Comparison of ENCODE assay signal across 21 mouse cellular contexts in genomic region chr2:66100671-66101351, GRCm38 (mm10). TPM values are rescaled to one million over a fixed set of nuclear protein-coding genes. Genes with fewer than 3 reads are reported as not detected.
DNase-seq lines count a peak whose midpoint lies in the region; ATAC-seq and TF ChIP-seq lines count a peak whose summit lies in the region.
"Had no signal": no experiment of that assay in that cellular context is flagged by ENCODE, and none has a peak within 500 bp of the region (broad histone marks: within the 10 kb centered on the region; RNA-seq: fewer than 3 reads in every experiment).

No protein-coding gene starts in this region.

- ATAC-seq in embryonic facial prominence, embryonic 11.5 days (replicated peaks; ENCODE audit: insufficient number of reproducible peaks, low FRiP score, low TSS enrichment, low read depth) = no peak
- ATAC-seq in midbrain, embryonic 11.5 days (ENCODE audit: low FRiP score) = 0 out of 2 replicates have a peak, but pooled peaks have one; percentile 28
- no peak for ATAC-seq in midbrain, embryonic 15.5 days (replicated peaks)
- ATAC-seq in common myeloid progenitor, adult 5-6 weeks (replicated peaks; ENCODE audit: low read depth, poor library complexity, severe bottlenecking) = 0 out of 2 replicates have a peak, but pooled peaks have one; percentile 36
- ATAC-seq in neural tube, embryonic 13.5 days (ENCODE audit: low read depth) = no peak
- ATAC-seq in liver, embryonic 12.5 days = no peak
- ATAC-seq: forebrain, postnatal 0 days; intestine, postnatal 0 days had no signal

- H3K9me3 ChIP-seq in embryonic facial prominence, embryonic 11.5 days (replicated peaks; ENCODE audit: control insufficient read depth, low read length) = no peaks in the 10 kb centered on the region
- no peaks in the 10 kb centered on the region for H3K9me3 ChIP-seq in embryonic facial prominence, embryonic 10.5 days
- no peaks in the 10 kb centered on the region for H3K9me3 ChIP-seq in midbrain, embryonic 11.5 days (ENCODE audit: control insufficient read depth, low read length)
- H3K9me3 ChIP-seq in midbrain, embryonic 15.5 days = no peaks in the 10 kb centered on the region
- no peaks in the 10 kb centered on the region for H3K9me3 ChIP-seq in neural tube, embryonic 13.5 days
- H3K9me3 ChIP-seq in liver, embryonic 12.5 days (replicated peaks) = no peaks in the 10 kb centered on the region
- H3K9me3 ChIP-seq: forebrain, embryonic 10.5 days; heart, embryonic 10.5 days; hindbrain, embryonic 12.5 days had no signal

- H3K36me3 ChIP-seq in embryonic facial prominence, embryonic 11.5 days (replicated peaks; ENCODE audit: control insufficient read depth, insufficient read depth, low read depth, low read length) = no peaks in the 10 kb centered on the region
- no peaks in the 10 kb centered on the region for H3K36me3 ChIP-seq in embryonic facial prominence, embryonic 10.5 days (replicated peaks)
- H3K36me3 ChIP-seq in midbrain, embryonic 11.5 days (ENCODE audit: control insufficient read depth, insufficient read depth, low read length) = no peaks in the 10 kb centered on the region
- no peaks in the 10 kb centered on the region for H3K36me3 ChIP-seq in midbrain, embryonic 15.5 days (replicated peaks)
- no peaks in the 10 kb centered on the region for H3K36me3 ChIP-seq in neural tube, embryonic 13.5 days
- no peaks in the 10 kb centered on the region for H3K36me3 ChIP-seq in liver, embryonic 12.5 days
- no peaks in the 10 kb centered on the region for H3K36me3 ChIP-seq in thymus, adult 2 months (ENCODE audit: control insufficient read depth, insufficient read depth, low read length)
- H3K36me3 ChIP-seq: forebrain, embryonic 10.5 days; heart, embryonic 10.5 days; hindbrain, embryonic 12.5 days had no signal

- H3K27me3 ChIP-seq in embryonic facial prominence, embryonic 11.5 days (ENCODE audit: control insufficient read depth, insufficient read depth, low read length) = no peaks in the 10 kb centered on the region; the same call in 1 of the 2 replicates
- H3K27me3 ChIP-seq in embryonic facial prominence, embryonic 10.5 days (replicated peaks; ENCODE audit: low read depth, poor library complexity, severe bottlenecking) = peaks cover 17% of the 10 kb centered on the region; the same call in 1 of the 2 replicates
- H3K27me3 ChIP-seq in midbrain, embryonic 11.5 days (ENCODE audit: control insufficient read depth, insufficient read depth, low read length) = no peaks in the 10 kb centered on the region
- peaks cover 4% of the 10 kb centered on the region for H3K27me3 ChIP-seq in midbrain, embryonic 15.5 days (replicated peaks)
- H3K27me3 ChIP-seq in neural tube, embryonic 13.5 days = no peaks in the 10 kb centered on the region
- H3K27me3 ChIP-seq in liver, embryonic 12.5 days (replicated peaks) = no peaks in the 10 kb centered on the region
- H3K27me3 ChIP-seq in thymus, adult 2 months (ENCODE audit: control insufficient read depth, insufficient read depth, low read length) = no peaks in the 10 kb centered on the region
- H3K27me3 ChIP-seq: hindbrain, embryonic 12.5 days had no signal

- no peaks in the 10 kb centered on the region for H3K4me1 ChIP-seq in embryonic facial prominence, embryonic 11.5 days (ENCODE audit: control insufficient read depth, insufficient read depth, low read length)
- H3K4me1 ChIP-seq in embryonic facial prominence, embryonic 10.5 days = peaks cover 14% of the 10 kb centered on the region
- H3K4me1 ChIP-seq in midbrain, embryonic 11.5 days (ENCODE audit: control insufficient read depth, insufficient read depth, low read length) = peaks cover 8% of the 10 kb centered on the region; the same call in 1 of the 2 replicates
- H3K4me1 ChIP-seq in midbrain, embryonic 15.5 days = peaks cover 4% of the 10 kb centered on the region; the same call in 1 of the 2 replicates
- peaks cover 18% of the 10 kb centered on the region for H3K4me1 ChIP-seq in neural tube, embryonic 13.5 days (replicated peaks)
- H3K4me1 ChIP-seq in liver, embryonic 12.5 days = no peaks in the 10 kb centered on the region
- no peaks in the 10 kb centered on the region for H3K4me1 ChIP-seq in thymus, adult 2 months (replicated peaks; ENCODE audit: control insufficient read depth, insufficient read depth, low read length)

- no peak overlapping the region for H3K4me3 ChIP-seq in embryonic facial prominence, embryonic 11.5 days (ENCODE audit: low read depth, low read length)
- no peak overlapping the region for H3K4me3 ChIP-seq in embryonic facial prominence, embryonic 10.5 days
- H3K4me3 ChIP-seq in midbrain, embryonic 11.5 days (ENCODE audit: low read depth, low read length) = no peak overlapping the region
- H3K4me3 ChIP-seq in midbrain, embryonic 15.5 days = no peak overlapping the region
- no peak overlapping the region for H3K4me3 ChIP-seq in neural tube, embryonic 13.5 days
- H3K4me3 ChIP-seq in liver, embryonic 12.5 days = no peak overlapping the region
- no peak overlapping the region for H3K4me3 ChIP-seq in thymus, adult 2 months (ENCODE audit: control insufficient read depth, insufficient read depth, low read length)
- H3K4me3 ChIP-seq: forebrain, embryonic 10.5 days; heart, embryonic 10.5 days; hindbrain, embryonic 12.5 days; left cerebral cortex, adult 2 months had no signal

- TF ChIP-seq POLR2A in thymus, adult 2 months (IDR thresholded peaks at IDR 0.05; ENCODE audit: control insufficient read depth, extremely low read depth, insufficient read depth, low read length, poor library complexity) = no peak

- no peak overlapping the region for H3K9ac ChIP-seq in embryonic facial prominence, embryonic 11.5 days (replicated peaks; ENCODE audit: low read length)
- H3K9ac ChIP-seq in midbrain, embryonic 11.5 days (ENCODE audit: low read length) = no peak overlapping the region
- H3K9ac ChIP-seq in midbrain, embryonic 15.5 days = no peak overlapping the region
- no peak overlapping the region for H3K9ac ChIP-seq in neural tube, embryonic 13.5 days
- H3K9ac ChIP-seq in liver, embryonic 12.5 days = no peak overlapping the region
- H3K9ac ChIP-seq: forebrain, postnatal 0 days; hindbrain, embryonic 12.5 days had no signal

- DNase-seq in embryonic facial prominence, embryonic 11.5 days (ENCODE audit: low spot score) = peak; percentile 48
- DNase-seq in embryonic facial prominence, embryonic 10.5 days (ENCODE audit: low spot score) = no peak
- peak; percentile 81 for DNase-seq in midbrain, embryonic 11.5 days (ENCODE audit: low spot score, missing footprints)
- no peak for DNase-seq in thymus, adult 2 months
- DNase-seq: adrenal gland, adult 8-10 months; cerebellum, adult 9-10 months; forebrain, postnatal 0 days; left cerebral cortex, postnatal 4 days; liver; lung, adult 18-20 months; right cerebral cortex, postnatal 4 days; thymus, postnatal 14 days had no signal

- 55% methylated on average over 17 of the region's 17 CpGs for WGBS in embryonic facial prominence, embryonic 11.5 days
- WGBS in embryonic facial prominence, embryonic 10.5 days = 65% methylated on average over 17 of the region's 17 CpGs
- 62% methylated on average over 17 of the region's 17 CpGs for WGBS in midbrain, embryonic 11.5 days
- WGBS in midbrain, embryonic 15.5 days = 28% methylated on average over 17 of the region's 17 CpGs
- 44% methylated on average over 17 of the region's 17 CpGs for WGBS in neural tube, embryonic 13.5 days
- 64% methylated on average over 17 of the region's 17 CpGs for WGBS in liver, embryonic 12.5 days (ENCODE audit: insufficient replicate concordance)
- 76% methylated on average over 17 of the region's 17 CpGs for WGBS in thymus, adult 2 months

- no peak for TF ChIP-seq CTCF in thymus, adult 2 months (IDR thresholded peaks at IDR 0.05; ENCODE audit: borderline replicate concordance, control insufficient read depth, extremely low read depth, insufficient read depth, low read length, poor library complexity)

- no peak overlapping the region for H3K27ac ChIP-seq in embryonic facial prominence, embryonic 11.5 days (replicated peaks; ENCODE audit: low read depth, low read length)
- no peak overlapping the region for H3K27ac ChIP-seq in embryonic facial prominence, embryonic 10.5 days (replicated peaks)
- H3K27ac ChIP-seq in midbrain, embryonic 11.5 days (ENCODE audit: low read depth, low read length) = no peak overlapping the region
- H3K27ac ChIP-seq in midbrain, embryonic 15.5 days = no peak overlapping the region
- H3K27ac ChIP-seq in neural tube, embryonic 13.5 days (replicated peaks) = no peak overlapping the region
- no peak overlapping the region for H3K27ac ChIP-seq in liver, embryonic 12.5 days
- no peak overlapping the region for H3K27ac ChIP-seq in thymus, adult 2 months (ENCODE audit: control insufficient read depth, insufficient read depth, low read length)
- H3K27ac ChIP-seq: forebrain, embryonic 10.5 days; heart, embryonic 10.5 days; hindbrain, embryonic 12.5 days; left cerebral cortex, adult 2 months had no signal

- no peak overlapping the region for H3K4me2 ChIP-seq in embryonic facial prominence, embryonic 11.5 days (ENCODE audit: low read depth, low read length)
- no peak overlapping the region for H3K4me2 ChIP-seq in midbrain, embryonic 11.5 days
- H3K4me2 ChIP-seq in midbrain, embryonic 15.5 days = no peak overlapping the region
- peak overlapping the region; percentile 18; the same call in 1 of the 2 replicates for H3K4me2 ChIP-seq in neural tube, embryonic 13.5 days
- no peak overlapping the region for H3K4me2 ChIP-seq in liver, embryonic 12.5 days
- H3K4me2 ChIP-seq: hindbrain, embryonic 12.5 days had no signal

RNA-seq across cellular contexts. Expression of gene Galnt3, which starts 24.0 kb away (rescaled TPM):
- 3.0 and 3.9 TPM in 2 replicates for polyA plus RNA-seq in embryonic facial prominence, embryonic 11.5 days (2014; fragmentation: Nextera tagmentation; extraction: Ambion mirVana)
- polyA plus RNA-seq in embryonic facial prominence, embryonic 10.5 days (2016; fragmentation: Nextera tagmentation; extraction: Ambion mirVana) = 1.8 and 2.2 TPM in 2 replicates
- polyA plus RNA-seq in midbrain, embryonic 11.5 days (2014; fragmentation: Nextera tagmentation; extraction: Ambion mirVana) = 0.37 and 1.1 TPM in 2 replicates
- polyA plus RNA-seq in midbrain, embryonic 15.5 days (2015; fragmentation: Nextera tagmentation; extraction: Ambion mirVana) = 1.6 and 2.0 TPM in 2 replicates
- total RNA-seq in common myeloid progenitor, adult 5-6 weeks (2017) = 1.7 and 3.7 TPM in 2 replicates
- polyA plus RNA-seq in neural tube, embryonic 13.5 days (2015; fragmentation: Nextera tagmentation; extraction: Ambion mirVana) = 0.39 and 0.59 TPM in 2 replicates
- polyA plus RNA-seq in liver, embryonic 12.5 days (2016; fragmentation: Nextera tagmentation; extraction: Ambion mirVana) = 0.38 and 0.39 TPM in 2 replicates
- 0.66 and 1.3 TPM in 2 replicates for polyA plus RNA-seq in thymus, adult 2 months (2012; rRNA removed)

Comparison
In these comparisons a context has a peak if more than half of its experiments do, and no peak if none do; other contexts are left out.
1. ATAC-seq: peak in midbrain, embryonic 11.5 days (single experiment) and common myeloid progenitor, adult 5-6 weeks (single experiment); none in embryonic facial prominence, embryonic 11.5 days (single experiment), midbrain, embryonic 15.5 days (single experiment), neural tube, embryonic 13.5 days (single experiment) and liver, embryonic 12.5 days (single experiment).
2. DNase-seq: peak in embryonic facial prominence, embryonic 11.5 days (single experiment) and midbrain, embryonic 11.5 days (single experiment); none in embryonic facial prominence, embryonic 10.5 days (single experiment) and thymus, adult 2 months (single experiment).